Mouse (Mus musculus) stomach, postnatal 0 days (tissue): ENCODE data around the gene Col5a1.

Source experiments
- CTCF ChIP-seq: IDR thresholded peaks from 2 replicates; pipeline ENCODE4 v1.5.1; 2016; ENCODE audit warnings: antibody characterized with exemption, low read depth, mild to moderate bottlenecking, moderate library complexity
- EP300 ChIP-seq: optimal IDR thresholded peaks from 2 replicates; pipeline ENCODE3; 2016; ENCODE audit warnings: antibody characterized with exemption

DNA sequence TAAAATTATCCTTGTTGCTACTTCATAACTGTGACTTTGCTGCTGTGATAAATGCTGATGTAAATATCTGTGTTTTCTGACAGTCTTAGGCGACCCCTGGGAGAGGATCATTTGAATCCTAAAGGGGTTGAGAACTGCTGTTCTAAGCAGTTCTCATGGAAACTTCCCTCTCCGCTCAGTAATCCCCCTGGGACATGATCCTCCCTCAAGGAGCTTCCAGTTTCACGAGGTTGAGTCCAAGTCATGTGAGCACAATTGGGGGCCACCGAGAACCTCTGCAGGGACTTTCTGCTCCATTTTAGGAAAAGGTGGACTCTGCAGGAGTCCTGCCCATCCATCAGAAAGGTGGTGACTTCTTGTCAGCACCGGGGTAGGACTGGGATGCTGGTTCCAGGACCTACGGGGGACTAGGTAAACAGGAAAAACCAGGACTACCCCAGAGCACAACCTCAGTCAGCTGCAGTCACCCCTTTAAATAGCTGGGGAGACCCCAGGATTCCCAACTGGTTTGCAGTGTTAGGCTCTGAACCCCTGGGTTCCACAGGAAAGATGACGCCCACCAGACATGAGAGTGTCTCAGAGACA lies 38.3 kb upstream of the Col5a1 start:
- TF ChIP-seq CTCF: no peak
- no peak for TF ChIP-seq EP300
